Mouse (Mus musculus) embryonic fibroblast, embryonic 13.5 days (primary cell): ENCODE data around the gene C330021F23Rik.

Source experiments
- CTCF ChIP-seq: IDR thresholded peaks from 2 replicates; pipeline ENCODE4 v1.5.1; 2011; ENCODE audit warnings: mild to moderate bottlenecking, control low read depth, low read length, moderate library complexity, borderline replicate concordance; ENCODE audit not compliant: insufficient read depth
- POLR2A ChIP-seq: IDR thresholded peaks from 2 replicates; pipeline ENCODE4 v1.6.1; 2011; ENCODE audit warnings: low read depth, mild to moderate bottlenecking, control low read depth, low read length, moderate library complexity

GRCm38 (mm10) chr8:3586452-3586851 lies 18.7 kb downstream of the C330021F23Rik start:
- TF ChIP-seq POLR2A (no peak), CTCF (no peak)
